Mouse (Mus musculus) hematopoietic stem cell, adult 5-6 weeks (primary cell): ENCODE measurements at regions not wholly inside any gene's neighbourhood (a gene's known extent, or its start where the extent isn't known, plus 50 kb on each side); places are given as distances from the start of the nearest gene placed in this dataset.
A peak's percentile ranks its signal among the peaks of the same experiment; 100 is the strongest.

ENCODE experiments used
- ATAC-seq, 2 experiments: fragments of 125-278 bp in 1 of 2; replicated peaks in 1 of 2; 2 replicates each; pipeline ENCODE4 v1.8.0; 2016 to 2017; ENCODE audit warnings: inconsistent platforms in 2 of 2, mild to moderate bottlenecking in 2 of 2, moderate number of reproducible peaks in 2 of 2, low read depth in 1 of 2, moderate TSS enrichment in 1 of 2; ENCODE audit not compliant: low FRiP score in 2 of 2, poor library complexity in 2 of 2, severe bottlenecking in 2 of 2, insufficient read depth in 1 of 2, low TSS enrichment in 1 of 2

GRCm38 (mm10) chr5:77838186-77839097 lies 430.6 kb upstream of the Igfbp7 start:
- ATAC-seq: no peak

GRCm38 (mm10) chr5:77827971-77828370 lies 420.1 kb upstream of the Igfbp7 start:
- ATAC-seq: no peak

DNA sequence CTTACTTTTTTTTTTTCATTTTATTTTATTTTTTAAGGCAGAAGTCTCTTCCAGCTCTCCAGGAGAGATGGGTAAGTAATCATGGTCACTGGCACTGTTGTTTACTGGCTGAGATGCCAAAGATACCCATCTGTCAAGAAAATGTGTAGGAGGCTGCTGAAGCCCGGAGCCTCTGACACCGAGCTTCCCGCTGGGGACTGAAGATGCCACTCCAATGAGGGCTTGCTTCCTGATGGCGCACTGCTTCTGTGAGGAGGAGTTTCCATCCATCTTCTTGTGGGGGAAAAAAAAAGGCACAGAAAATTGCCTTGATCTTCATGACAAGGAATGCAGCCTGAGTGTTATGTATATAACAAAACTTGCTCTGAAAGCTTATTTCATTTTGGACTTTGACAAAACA lies 418.2 kb upstream of the Igfbp7 start:
- no peak for ATAC-seq

- no peak for ATAC-seq
Observed at GRCm38 (mm10) chr5:77816759-77817280, 409.0 kb upstream of the Igfbp7 start.

GRCm38 (mm10) chr5:77809844-77810243 lies 402.0 kb upstream of the Igfbp7 start:
- ATAC-seq: no peak

DNA sequence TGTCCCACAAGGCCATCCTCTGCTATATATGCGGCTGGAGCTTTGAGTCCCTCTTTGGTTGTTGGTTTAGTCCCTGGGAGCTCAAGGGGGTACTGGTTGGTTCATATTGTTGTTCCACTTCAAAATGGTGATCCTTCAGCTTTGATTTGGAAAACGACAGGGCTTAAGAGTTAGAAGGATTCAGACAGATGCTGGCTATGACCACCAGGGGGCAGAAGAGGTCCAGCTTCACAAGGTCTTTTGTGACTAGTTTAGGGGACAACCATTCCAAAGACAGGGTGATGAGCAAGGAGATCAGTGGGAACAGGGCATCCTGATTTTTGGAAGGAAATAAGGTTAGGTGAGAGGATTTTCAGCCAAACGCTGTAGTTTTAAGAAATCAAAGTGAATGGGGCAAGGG lies 399.9 kb upstream of the Igfbp7 start:
- no peak; a peak in 1 of 4 replicates for ATAC-seq

DNA sequence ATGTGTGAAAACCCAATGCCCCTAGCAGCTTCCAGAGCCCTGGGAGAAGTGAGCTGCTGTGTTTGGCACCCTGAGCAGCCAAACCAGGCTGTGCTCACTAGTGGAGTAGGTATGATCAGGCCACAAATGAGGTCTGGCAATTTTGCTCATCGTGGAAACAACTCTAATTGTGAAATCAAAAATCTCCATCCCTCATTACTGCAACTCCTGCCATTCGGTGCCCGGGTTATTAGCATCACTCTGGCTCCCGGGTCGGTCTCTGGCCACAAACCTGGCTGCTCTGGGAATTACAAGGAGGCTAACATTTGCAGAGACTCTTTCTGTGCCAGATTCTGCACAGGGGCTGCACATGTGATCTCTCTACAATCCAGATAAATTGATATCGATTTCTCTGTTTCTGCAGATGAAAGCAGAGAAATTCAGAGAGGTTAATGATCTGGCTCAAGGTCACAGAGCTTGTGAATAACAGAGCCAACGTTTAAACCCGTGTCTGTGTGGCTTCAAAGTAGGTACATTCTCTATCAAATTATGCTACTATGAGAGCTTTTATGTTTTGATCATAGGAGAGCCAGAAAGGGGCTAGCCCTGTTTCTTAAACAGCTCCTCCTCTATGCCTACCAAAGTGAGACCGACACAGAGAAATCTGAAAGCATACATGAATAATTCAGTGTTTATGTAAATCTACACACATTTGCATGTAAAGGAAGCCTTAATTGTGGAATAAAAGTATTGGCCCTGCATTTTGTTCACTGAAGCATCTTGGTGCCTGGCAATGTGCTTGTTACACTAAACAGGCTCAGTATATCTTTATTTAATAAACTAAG lies 398.7 kb upstream of the Igfbp7 start:
- ATAC-seq: no peak

DNA sequence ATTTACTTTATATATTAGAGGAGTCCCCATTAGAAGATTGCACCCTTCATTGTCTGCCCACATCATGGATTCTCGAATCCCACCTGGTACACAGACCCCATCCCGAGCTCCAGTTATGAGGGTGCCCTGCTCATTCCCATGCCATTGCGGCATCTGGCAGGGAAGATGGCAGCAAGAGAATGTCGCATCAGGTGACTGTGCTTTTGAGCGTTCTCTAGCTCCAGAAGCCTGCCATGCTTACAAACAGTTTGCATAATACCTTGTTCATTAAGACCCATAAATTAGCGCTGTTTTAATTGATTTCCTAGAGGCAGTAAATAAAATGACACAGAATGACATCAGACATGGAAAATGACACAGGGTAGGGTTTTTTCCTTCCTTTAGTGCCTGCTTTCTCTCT lies 398.0 kb upstream of the Igfbp7 start:
- no peak for ATAC-seq

- no peak for ATAC-seq
Observed at GRCm38 (mm10) chr5:77805303-77805702, 397.5 kb upstream of the Igfbp7 start.

GRCm38 (mm10) chr5:77804113-77804512 lies 396.3 kb upstream of the Igfbp7 start:
- no peak for ATAC-seq

GRCm38 (mm10) chr5:77803562-77803961 lies 395.7 kb upstream of the Igfbp7 start:
- ATAC-seq: peak in 1 of 2 experiments; percentile 52; a peak in 2 of 4 replicates

DNA sequence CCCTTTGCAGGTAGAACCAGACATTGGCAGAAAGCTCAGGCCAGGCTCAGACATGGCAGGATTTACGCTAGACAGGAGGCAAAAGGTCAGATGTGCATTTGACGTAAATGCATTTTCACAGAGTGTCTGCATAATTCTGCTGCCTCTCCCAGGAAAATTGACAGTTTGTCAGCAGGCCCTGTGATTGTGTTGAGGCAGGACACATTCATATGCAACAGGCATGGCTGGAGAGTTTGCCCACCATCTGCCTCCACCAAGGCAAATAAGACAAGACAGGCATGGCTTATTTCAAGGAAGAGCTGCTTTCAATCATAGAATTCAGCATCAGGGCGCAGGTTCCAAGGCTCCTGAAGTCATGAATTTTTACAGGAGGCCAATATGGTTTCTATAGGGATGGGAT lies 389.1 kb upstream of the Igfbp7 start:
- no peak for ATAC-seq

GRCm38 (mm10) chr5:77795766-77796165 lies 387.9 kb upstream of the Igfbp7 start:
- ATAC-seq: no peak

- ATAC-seq: no peak
Observed at GRCm38 (mm10) chr5:77783953-77784352, 376.1 kb upstream of the Igfbp7 start.

DNA sequence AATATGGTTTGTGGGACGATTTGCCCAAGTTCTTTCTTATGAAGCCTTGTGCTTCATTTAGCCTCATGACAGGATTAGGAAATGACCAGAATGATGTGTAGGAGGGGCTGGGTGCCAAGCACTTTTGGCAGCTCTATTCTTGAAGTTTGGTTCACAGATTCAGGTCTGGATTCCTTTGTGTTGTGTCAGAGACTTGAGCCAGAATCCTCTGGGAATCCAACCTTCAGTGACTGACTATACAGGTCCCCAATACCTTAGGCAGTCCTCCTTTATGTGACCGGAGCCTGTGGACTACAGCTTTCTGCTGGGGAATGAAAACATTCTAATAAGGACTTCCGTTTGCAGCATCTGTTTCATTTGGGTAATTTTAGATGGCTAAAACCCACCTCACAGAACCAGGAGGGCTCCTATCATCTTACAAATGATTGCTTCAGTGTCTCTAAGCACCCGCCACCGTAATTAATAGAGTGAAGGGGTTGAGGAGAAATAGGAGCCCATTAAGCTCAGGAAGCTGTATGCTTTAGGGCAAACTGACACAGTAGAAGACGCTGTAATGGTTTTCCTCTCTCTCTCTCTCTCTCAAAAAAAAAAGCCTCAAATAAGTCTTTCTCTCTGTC lies 354.7 kb upstream of the Igfbp7 start:
- ATAC-seq: no peak

GRCm38 (mm10) chr5:77762013-77762412 lies 354.2 kb upstream of the Igfbp7 start:
- ATAC-seq: no peak

- no peak for ATAC-seq
Observed at GRCm38 (mm10) chr5:77748933-77749332, 341.1 kb upstream of the Igfbp7 start.

GRCm38 (mm10) chr5:77746604-77747003 lies 338.8 kb upstream of the Igfbp7 start:
- ATAC-seq: no peak
